Mouse (Mus musculus) left cerebral cortex, adult 8-10 months (tissue): Measurements from ENCODE around the gene BC048403. TPM values are rescaled to one million over a fixed set of nuclear protein-coding genes. Genes with fewer than 3 reads are reported as not detected.

Experiments used
- total RNA-seq, 4 experiments: library from RNA; stranded (reverse); gene quantifications; 2 replicates each; pipeline ENCODE4 v1.2.4; 2022

Gene BC048403
- total RNA-seq, 4 experiments from 2014 or later, result 10.7 to 11.5 (median 11.1) TPM

Other genes starting within 250 kb of the BC048403 start
- 10 to 100 TPM; 44.4 to 55.7 (median 48.4) TPM for gene Tbk1, start 153.2 kb upstream of the BC048403 start, total RNA-seq
- 10 to 100 TPM; 63.0 to 73.9 (median 65.8) TPM for gene Xpot, start 113.6 kb upstream of the BC048403 start, total RNA-seq
- gene D930020B18Rik, start 98.3 kb upstream of the BC048403 start, total RNA-seq, result under 1 TPM; 0.14 to 0.72 (median 0.53) TPM